Mouse (Mus musculus): ENCODE results near the gene Tex33.

Tex33 gene

GRCm38 (mm10) chr15:78416937-78417336 is 21.2 kb upstream of the Tex33 start:
- no peak for DNase-seq (ENCODE audit: extremely low spot score, low read depth, low spot score)

GRCm38 (mm10) chr15:78414157-78414556 is 18.4 kb upstream of the Tex33 start:
- DNase-seq (ENCODE audit: extremely low spot score, low read depth, low spot score) = no peak

GRCm38 (mm10) chr15:78413719-78414117 is 18.0 kb upstream of the Tex33 start:
- no peak for DNase-seq (ENCODE audit: extremely low spot score, low read depth, low spot score)

- DNase-seq (ENCODE audit: extremely low spot score, low read depth, low spot score) = no peak
Measured at GRCm38 (mm10) chr15:78413083-78413718, 17.5 kb upstream of the Tex33 start.

GRCm38 (mm10) chr15:78409570-78410052 is 13.9 kb upstream of the Tex33 start:
- no peak for DNase-seq (ENCODE audit: extremely low spot score, low read depth, low spot score)

- DNase-seq (ENCODE audit: extremely low spot score, low read depth, low spot score) = peak; percentile 70
Measured at GRCm38 (mm10) chr15:78406293-78406934, 10.7 kb upstream of the Tex33 start, which contains the start of gene Mpst. TSS of gene Mpst (plus strand) at chr15:78406416.

GRCm38 (mm10) chr15:78405517-78406211 is 10.0 kb upstream of the Tex33 start, which contains the start of gene Tst:
TSS of gene Tst (minus strand) at chr15:78405907.
- DNase-seq (ENCODE audit: extremely low spot score, low read depth, low spot score) = peak; percentile 33

- DNase-seq (ENCODE audit: extremely low spot score, low read depth, low spot score) = no peak
Measured at GRCm38 (mm10) chr15:78405098-78405497, 9.4 kb upstream of the Tex33 start.

GRCm38 (mm10) chr15:78403896-78404295 is 8.2 kb upstream of the Tex33 start:
- DNase-seq (ENCODE audit: extremely low spot score, low read depth, low spot score) = no peak

- DNase-seq (ENCODE audit: extremely low spot score, low read depth, low spot score) = no peak
Measured at GRCm38 (mm10) chr15:78403301-78403741, 7.6 kb upstream of the Tex33 start.

GRCm38 (mm10) chr15:78402423-78402822 is 6.7 kb upstream of the Tex33 start:
- no peak for DNase-seq (ENCODE audit: extremely low spot score, low read depth, low spot score)

- DNase-seq (ENCODE audit: extremely low spot score, low read depth, low spot score) = no peak
Measured at GRCm38 (mm10) chr15:78401921-78402320, 6.2 kb upstream of the Tex33 start.

GRCm38 (mm10) chr15:78401345-78401744 is 5.6 kb upstream of the Tex33 start:
- no peak for DNase-seq (ENCODE audit: extremely low spot score, low read depth, low spot score)

- no peak for DNase-seq (ENCODE audit: extremely low spot score, low read depth, low spot score)
Measured at GRCm38 (mm10) chr15:78390855-78391254, 4.9 kb downstream of the Tex33 start.

- no peak for DNase-seq (ENCODE audit: extremely low spot score, low read depth, low spot score)
Measured at GRCm38 (mm10) chr15:78385564-78385963, 10.1 kb downstream of the Tex33 start.

GRCm38 (mm10) chr15:78384220-78385116 is 11.2 kb downstream of the Tex33 start:
- no peak for DNase-seq (ENCODE audit: extremely low spot score, low read depth, low spot score)

- no peak for DNase-seq (ENCODE audit: extremely low spot score, low read depth, low spot score)
Measured at GRCm38 (mm10) chr15:78383450-78384219, 12.1 kb downstream of the Tex33 start.

GRCm38 (mm10) chr15:78382115-78382514 is 13.6 kb downstream of the Tex33 start:
- DNase-seq (ENCODE audit: extremely low spot score, low read depth, low spot score) = no peak

- no peak for DNase-seq (ENCODE audit: extremely low spot score, low read depth, low spot score)
Measured at GRCm38 (mm10) chr15:78380741-78381140, 15.0 kb downstream of the Tex33 start.

- no peak for DNase-seq (ENCODE audit: extremely low spot score, low read depth, low spot score)
Measured at GRCm38 (mm10) chr15:78380208-78380607, 15.5 kb downstream of the Tex33 start.
